Mouse (Mus musculus) cerebellum, adult 2 months (tissue): ENCODE measurements at regions not wholly inside any gene's neighbourhood (a gene's known extent, or its start where the extent isn't known, plus 50 kb on each side); places are given as distances from the start of the nearest gene placed in this dataset.

Source experiments
- CTCF ChIP-seq: fragments of 200-500 bp; IDR thresholded peaks from 2 replicates; pipeline ENCODE4 v1.5.1; 2011; ENCODE audit warnings: low read depth, mild to moderate bottlenecking, control low read depth, low read length, moderate library complexity, borderline replicate concordance; ENCODE audit not compliant: insufficient read depth
- POLR2A ChIP-seq: fragments of 200-500 bp; IDR thresholded peaks from 2 replicates; pipeline ENCODE4 v1.6.1; 2011; ENCODE audit warnings: low read length, control low read depth, borderline replicate concordance; ENCODE audit not compliant: insufficient read depth

DNA sequence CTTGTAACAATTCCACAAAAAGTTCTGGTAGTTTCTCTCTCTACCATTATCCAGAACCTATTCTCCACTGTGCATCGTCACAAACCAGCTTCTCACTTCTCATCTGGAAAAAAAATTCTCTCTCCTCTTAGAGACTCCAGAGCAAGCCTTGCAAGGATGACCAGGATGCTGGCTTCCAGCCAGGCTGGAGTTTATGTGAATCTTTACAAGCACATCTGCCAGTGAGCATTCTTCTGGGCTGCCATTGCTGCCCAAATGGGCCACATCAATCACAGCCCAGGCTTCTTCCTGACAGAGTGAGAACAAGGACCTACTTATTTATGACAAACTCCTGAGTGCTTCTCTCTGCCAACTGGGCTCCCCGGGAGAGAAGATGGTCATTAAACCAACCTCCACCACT, 91.0 kb upstream of the Trabd2b start:
- TF ChIP-seq POLR2A (no peak), CTCF (no peak)
